Mouse (Mus musculus): ENCODE results near the gene Trim2.

DNA sequence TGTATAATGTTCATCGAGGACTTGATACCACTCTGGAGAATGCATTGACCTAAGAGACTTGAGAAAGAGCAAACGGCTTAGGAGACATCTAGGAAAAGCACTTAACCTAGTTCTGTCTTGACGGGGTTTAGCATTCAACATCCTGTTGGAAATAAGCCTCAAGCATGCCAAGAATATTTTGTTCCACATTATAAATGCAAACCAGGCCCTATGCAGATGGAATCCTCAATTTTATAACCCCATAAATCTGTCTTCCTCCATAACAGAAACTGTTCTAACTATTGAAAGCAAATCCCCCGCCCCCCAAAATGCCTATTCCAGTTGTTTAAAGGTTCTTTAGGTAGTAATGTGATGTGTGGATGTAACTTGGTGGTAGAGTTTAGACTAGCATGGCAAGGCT, 55.0 kb downstream of the Trim2 start:
- TF ChIP-seq CTCF (IDR thresholded peaks at IDR 0.05; ENCODE audit: control insufficient read depth, insufficient read depth, insufficient read length) (no peak), MAX (IDR thresholded peaks at IDR 0.05) (no peak), MYOG (IDR thresholded peaks at IDR 0.05; ENCODE audit: control insufficient read depth, extremely low read depth, insufficient read length) (no peak)

Data from C2C12 (cell line).